Mouse (Mus musculus): ENCODE data around the gene Hectd1. TPM values are rescaled to one million over a fixed set of nuclear protein-coding genes. Genes with fewer than 3 reads are reported as not detected.
A peak's percentile ranks its signal among the peaks of the same experiment; 100 is the strongest.

Gene Hectd1
- polyA plus RNA-seq, 1 experiment from 2014 or later = 36.7 TPM

DNA sequence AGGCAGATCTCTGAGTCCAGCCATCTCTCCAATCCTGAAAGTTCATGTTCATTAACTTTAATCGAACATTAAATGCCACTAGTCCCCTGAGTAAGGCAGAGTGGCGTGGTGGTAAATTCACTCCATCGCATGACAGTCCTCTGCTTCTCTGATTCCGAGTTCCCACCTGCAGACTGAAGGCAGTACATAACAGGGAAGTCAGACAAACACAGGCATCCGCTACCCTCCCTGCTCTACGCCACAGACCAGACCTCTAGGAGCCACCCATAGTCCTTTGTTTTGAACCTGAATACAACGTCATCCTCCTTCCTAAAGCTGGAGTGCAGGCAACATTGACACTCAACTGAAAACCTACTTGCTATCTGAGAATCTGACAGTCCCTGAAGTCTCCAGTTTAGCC is 124.8 kb downstream of the Hectd1 start:
- Histone ChIP-seq H3K36me3 (ENCODE audit: control insufficient read depth, insufficient read depth, low read length) (no peaks in the 10 kb centered on the region), H3K9ac (ENCODE audit: low read length) (no peak overlapping the region), H3K9me3 (replicated peaks; ENCODE audit: control insufficient read depth, low read length) (no peaks in the 10 kb centered on the region), H3K4me1 (ENCODE audit: control insufficient read depth, insufficient read depth, low read length) (0 out of 2 replicates have a peak, but pooled peaks cover 3% of the 10 kb centered on the region), H3K4me3 (replicated peaks; ENCODE audit: low read length) (no peak overlapping the region), H3K27ac (ENCODE audit: low read length) (no peak overlapping the region), H3K27me3 (ENCODE audit: control insufficient read depth, insufficient read depth, low read length) (no peaks in the 10 kb centered on the region), H3K4me2 (ENCODE audit: low read depth, low read length) (no peak overlapping the region)
- ATAC-seq (ENCODE audit: insufficient read depth, low FRiP score) = no peak
- WGBS = 75% methylated on average over 7 of the region's 7 CpGs

DNA sequence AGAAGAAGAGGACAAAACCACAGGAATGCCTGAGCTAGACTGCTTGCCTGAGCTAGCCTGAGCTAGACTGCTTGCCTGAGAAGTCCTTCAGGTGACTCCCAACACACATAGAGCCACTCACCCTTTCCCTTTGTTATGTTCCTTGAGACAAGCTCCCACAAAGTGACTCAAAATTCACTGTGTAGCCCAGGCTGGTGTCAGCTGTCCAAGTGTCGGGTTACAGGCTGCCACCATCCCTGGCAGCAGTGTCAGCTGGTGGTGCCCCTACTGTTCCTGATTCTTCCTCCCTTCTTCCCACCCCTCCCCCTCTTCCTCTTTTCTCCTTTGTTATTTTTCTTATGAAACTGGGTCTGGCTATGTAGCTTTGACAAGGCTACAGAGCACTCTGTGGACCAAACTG is 125.5 kb downstream of the Hectd1 start:
- Histone ChIP-seq H3K4me2 (ENCODE audit: low read depth, low read length) (no peak overlapping the region), H3K27ac (ENCODE audit: low read length) (no peak overlapping the region), H3K27me3 (ENCODE audit: control insufficient read depth, insufficient read depth, low read length) (no peaks in the 10 kb centered on the region), H3K36me3 (ENCODE audit: control insufficient read depth, insufficient read depth, low read length) (no peaks in the 10 kb centered on the region), H3K9me3 (replicated peaks; ENCODE audit: control insufficient read depth, low read length) (no peaks in the 10 kb centered on the region), H3K9ac (ENCODE audit: low read length) (no peak overlapping the region), H3K4me3 (replicated peaks; ENCODE audit: low read length) (no peak overlapping the region), H3K4me1 (ENCODE audit: control insufficient read depth, insufficient read depth, low read length) (0 out of 2 replicates have a peak, but pooled peaks cover 3% of the 10 kb centered on the region)
- WGBS = 29% methylated on average over 1 of the region's 1 CpGs
- ATAC-seq (ENCODE audit: insufficient read depth, low FRiP score) = no peak

DNA sequence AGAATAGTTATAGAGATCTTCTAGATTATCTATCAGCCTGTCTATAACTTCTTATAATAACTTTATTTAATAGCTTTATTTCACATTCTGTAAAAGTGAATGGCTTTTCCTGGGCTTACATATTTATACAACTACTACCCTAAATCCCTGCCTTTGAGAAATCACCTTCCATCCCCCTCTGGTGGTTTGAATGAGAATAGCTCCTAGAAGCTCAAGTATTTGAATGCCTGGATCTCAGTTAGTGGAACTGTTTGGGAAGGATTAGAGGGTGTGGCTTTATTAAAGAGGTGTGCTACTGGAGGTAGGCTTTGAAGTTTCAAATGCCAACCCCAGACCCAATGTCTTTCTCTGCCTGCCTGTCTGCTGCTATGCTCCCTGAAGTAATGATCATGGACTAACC is 127.6 kb downstream of the Hectd1 start:
- H3K4me2 ChIP-seq (ENCODE audit: low read depth, low read length) = no peak overlapping the region
- no peaks in the 10 kb centered on the region for H3K9me3 ChIP-seq (replicated peaks; ENCODE audit: control insufficient read depth, low read length)
- no peak for ATAC-seq (ENCODE audit: insufficient read depth, low FRiP score)
- H3K9ac ChIP-seq (ENCODE audit: low read length) = no peak overlapping the region
- H3K27ac ChIP-seq (ENCODE audit: low read length) = no peak overlapping the region
- H3K4me1 ChIP-seq (ENCODE audit: control insufficient read depth, insufficient read depth, low read length) = 0 out of 2 replicates have a peak, but pooled peaks cover 3% of the 10 kb centered on the region
- no peaks in the 10 kb centered on the region for H3K27me3 ChIP-seq (ENCODE audit: control insufficient read depth, insufficient read depth, low read length)
- H3K4me3 ChIP-seq (replicated peaks; ENCODE audit: low read length) = no peak overlapping the region
- no peaks in the 10 kb centered on the region for H3K36me3 ChIP-seq (ENCODE audit: control insufficient read depth, insufficient read depth, low read length)

DNA sequence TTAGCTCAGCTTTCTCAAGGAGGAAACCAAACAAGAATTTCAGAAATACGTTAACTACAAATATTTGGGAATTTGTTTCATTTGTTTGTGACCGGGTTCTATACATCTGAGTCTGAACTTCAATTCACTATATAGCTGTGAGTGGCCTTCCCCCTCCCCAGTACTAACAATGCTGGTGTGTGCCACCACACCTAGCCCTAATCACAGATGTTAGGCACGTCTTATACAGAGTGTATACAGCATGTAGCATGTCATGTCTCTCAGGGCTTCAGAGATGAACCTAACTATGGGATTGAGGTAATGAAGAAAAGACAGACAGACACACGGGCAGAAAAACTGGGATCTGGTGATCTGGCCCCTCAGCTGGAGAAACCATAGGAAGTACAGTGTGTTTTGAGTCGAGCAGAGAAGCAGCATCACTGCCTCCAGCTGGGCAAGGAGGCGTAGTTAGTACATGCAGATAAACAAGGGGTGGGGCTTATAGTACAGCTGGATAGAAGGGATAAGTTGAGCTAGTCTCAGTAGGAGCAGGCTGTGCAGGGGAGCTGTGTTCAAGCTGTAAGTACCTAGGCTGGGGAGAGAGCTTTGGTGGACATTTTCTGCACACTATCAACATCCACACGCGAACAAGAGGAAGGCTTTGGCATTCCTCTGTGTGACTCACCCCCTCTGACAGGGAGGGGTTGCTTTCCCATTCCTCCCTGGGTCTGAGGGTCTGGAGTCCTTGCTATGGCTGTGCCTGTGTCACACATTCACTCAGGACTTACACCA is 129.5 kb downstream of the Hectd1 start:
- Histone ChIP-seq H3K27ac (ENCODE audit: low read length) (no peak overlapping the region), H3K4me3 (replicated peaks; ENCODE audit: low read length) (no peak overlapping the region), H3K9me3 (replicated peaks; ENCODE audit: control insufficient read depth, low read length) (no peaks in the 10 kb centered on the region), H3K4me2 (ENCODE audit: low read depth, low read length) (no peak overlapping the region), H3K9ac (ENCODE audit: low read length) (no peak overlapping the region), H3K4me1 (ENCODE audit: control insufficient read depth, insufficient read depth, low read length) (no peaks in the 10 kb centered on the region), H3K27me3 (ENCODE audit: control insufficient read depth, insufficient read depth, low read length) (no peaks in the 10 kb centered on the region), H3K36me3 (ENCODE audit: control insufficient read depth, insufficient read depth, low read length) (no peaks in the 10 kb centered on the region)
- ATAC-seq (ENCODE audit: insufficient read depth, low FRiP score) = peak; percentile 85
- WGBS = 41% methylated on average over 8 of the region's 8 CpGs

DNA sequence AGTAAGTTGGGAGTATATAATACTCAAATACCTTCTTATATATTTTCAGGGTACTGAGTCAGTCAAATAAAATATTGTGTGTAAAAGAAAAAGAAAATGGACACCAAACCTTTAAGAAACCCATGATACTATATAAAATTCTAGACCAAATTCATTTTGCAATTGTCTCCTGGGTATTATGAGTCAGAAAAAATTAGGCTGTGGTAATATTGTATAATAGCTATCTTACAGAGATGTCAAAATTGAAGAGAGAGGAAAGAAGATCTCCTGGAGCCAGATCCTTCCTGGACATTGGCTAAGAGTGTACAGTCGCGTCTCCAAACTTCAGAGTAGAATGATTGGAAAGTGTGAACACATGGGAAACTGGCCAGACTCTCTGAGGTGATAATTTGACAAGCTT is 133.2 kb downstream of the Hectd1 start:
- no peaks in the 10 kb centered on the region for H3K36me3 ChIP-seq (ENCODE audit: control insufficient read depth, insufficient read depth, low read length)
- no peak overlapping the region for H3K27ac ChIP-seq (ENCODE audit: low read length)
- H3K27me3 ChIP-seq (ENCODE audit: control insufficient read depth, insufficient read depth, low read length) = no peaks in the 10 kb centered on the region
- 89% methylated on average over 2 of the region's 2 CpGs for WGBS
- no peaks in the 10 kb centered on the region for H3K9me3 ChIP-seq (replicated peaks; ENCODE audit: control insufficient read depth, low read length)
- H3K4me3 ChIP-seq (replicated peaks; ENCODE audit: low read length) = no peak overlapping the region
- no peak overlapping the region for H3K9ac ChIP-seq (ENCODE audit: low read length)
- ATAC-seq (ENCODE audit: insufficient read depth, low FRiP score) = no peak
- peaks cover 6% of the 10 kb centered on the region for H3K4me1 ChIP-seq (ENCODE audit: control insufficient read depth, insufficient read depth, low read length)
- no peak overlapping the region for H3K4me2 ChIP-seq (ENCODE audit: low read depth, low read length)

DNA sequence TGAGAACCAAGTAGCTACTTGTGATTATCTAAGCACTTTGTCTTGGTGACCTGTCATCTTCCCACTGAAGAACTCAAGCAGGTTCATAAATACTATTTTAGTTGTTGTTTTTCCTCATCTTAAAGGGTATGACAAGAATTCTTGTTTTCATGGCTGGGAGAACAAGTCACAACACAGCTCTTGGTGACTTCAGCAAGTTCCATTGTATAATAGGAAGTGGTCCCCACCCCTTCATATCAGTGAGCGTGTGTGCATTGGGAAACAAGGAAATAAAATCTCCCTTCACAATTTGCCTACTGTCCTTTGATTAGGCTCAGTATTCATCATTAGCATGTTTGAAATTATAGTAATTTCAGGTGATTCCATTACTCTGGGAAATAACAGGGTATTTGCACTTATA is 134.4 kb downstream of the Hectd1 start:
- 61% methylated on average over 1 of the region's 1 CpGs for WGBS

DNA sequence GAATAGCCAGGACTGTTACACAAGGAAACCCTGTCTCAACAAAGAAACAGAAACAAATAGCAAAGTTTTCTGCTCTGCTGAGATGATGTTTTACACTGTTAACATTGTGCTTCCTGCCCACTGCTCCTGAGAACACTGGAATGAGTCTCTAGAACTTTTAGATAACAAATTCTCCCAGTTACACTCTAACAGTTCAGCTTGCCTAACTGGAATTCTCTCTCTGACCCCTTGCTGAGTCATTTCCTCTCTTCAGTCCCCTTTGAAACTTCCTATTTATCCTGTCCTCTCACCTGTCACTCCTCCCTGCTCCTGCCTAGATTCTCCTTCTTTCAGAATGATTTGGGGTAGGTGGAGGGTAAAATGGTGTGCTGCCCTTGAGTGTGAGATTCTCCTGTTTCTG is 135.2 kb downstream of the Hectd1 start:
- no peak for ATAC-seq (ENCODE audit: insufficient read depth, low FRiP score)
- Histone ChIP-seq H3K9ac (ENCODE audit: low read length) (no peak overlapping the region), H3K27ac (ENCODE audit: low read length) (peak overlapping the region; percentile 49), H3K4me1 (ENCODE audit: control insufficient read depth, insufficient read depth, low read length) (peaks cover 10% of the 10 kb centered on the region), H3K4me3 (replicated peaks; ENCODE audit: low read length) (no peak overlapping the region), H3K4me2 (ENCODE audit: low read depth, low read length) (no peak overlapping the region), H3K36me3 (ENCODE audit: control insufficient read depth, insufficient read depth, low read length) (no peaks in the 10 kb centered on the region), H3K27me3 (ENCODE audit: control insufficient read depth, insufficient read depth, low read length) (no peaks in the 10 kb centered on the region), H3K9me3 (replicated peaks; ENCODE audit: control insufficient read depth, low read length) (no peaks in the 10 kb centered on the region)

More for the DNA sequence above, 134.4 kb downstream of the Hectd1 start:
- no peak overlapping the region for H3K4me2 ChIP-seq (ENCODE audit: low read depth, low read length)
- peaks cover 6% of the 10 kb centered on the region for H3K4me1 ChIP-seq (ENCODE audit: control insufficient read depth, insufficient read depth, low read length)
- H3K4me3 ChIP-seq (replicated peaks; ENCODE audit: low read length) = no peak overlapping the region
- no peak overlapping the region for H3K27ac ChIP-seq (ENCODE audit: low read length)
- no peak for ATAC-seq (ENCODE audit: insufficient read depth, low FRiP score)
- H3K9me3 ChIP-seq (replicated peaks; ENCODE audit: control insufficient read depth, low read length) = no peaks in the 10 kb centered on the region
- no peak overlapping the region for H3K9ac ChIP-seq (ENCODE audit: low read length)
- H3K36me3 ChIP-seq (ENCODE audit: control insufficient read depth, insufficient read depth, low read length) = no peaks in the 10 kb centered on the region
- H3K27me3 ChIP-seq (ENCODE audit: control insufficient read depth, insufficient read depth, low read length) = no peaks in the 10 kb centered on the region

Other genes starting within 250 kb of the Hectd1 start
- 2.0 and 4.4 TPM in 2 replicates for gene Coch, start 236.2 kb downstream of the Hectd1 start, polyA plus RNA-seq (2015; fragmentation: Nextera tagmentation; extraction: Ambion mirVana)
- gene Ap4s1, start 138.5 kb downstream of the Hectd1 start, polyA plus RNA-seq (2015; fragmentation: Nextera tagmentation; extraction: Ambion mirVana) = 18.5 and 22.9 TPM in 2 replicates
- gene Strn3, start 137.6 kb downstream of the Hectd1 start, polyA plus RNA-seq (2015; fragmentation: Nextera tagmentation; extraction: Ambion mirVana) = 28.1 and 28.4 TPM in 2 replicates
- 12.8 and 13.2 TPM in 2 replicates for gene Heatr5a, start 141.8 kb upstream of the Hectd1 start, polyA plus RNA-seq (2015; fragmentation: Nextera tagmentation; extraction: Ambion mirVana)
- gene Dtd2, start 177.0 kb upstream of the Hectd1 start, polyA plus RNA-seq (2015; fragmentation: Nextera tagmentation; extraction: Ambion mirVana) = 21.1 and 23.9 TPM in 2 replicates
- not detected in 2 replicates for gene Gpr33, start 198.5 kb upstream of the Hectd1 start, polyA plus RNA-seq (2015; fragmentation: Nextera tagmentation; extraction: Ambion mirVana)

All from stomach, embryonic 16.5 days (tissue).